ENCODE assay signal across 24 mouse cellular contexts in the genomic region with DNA sequence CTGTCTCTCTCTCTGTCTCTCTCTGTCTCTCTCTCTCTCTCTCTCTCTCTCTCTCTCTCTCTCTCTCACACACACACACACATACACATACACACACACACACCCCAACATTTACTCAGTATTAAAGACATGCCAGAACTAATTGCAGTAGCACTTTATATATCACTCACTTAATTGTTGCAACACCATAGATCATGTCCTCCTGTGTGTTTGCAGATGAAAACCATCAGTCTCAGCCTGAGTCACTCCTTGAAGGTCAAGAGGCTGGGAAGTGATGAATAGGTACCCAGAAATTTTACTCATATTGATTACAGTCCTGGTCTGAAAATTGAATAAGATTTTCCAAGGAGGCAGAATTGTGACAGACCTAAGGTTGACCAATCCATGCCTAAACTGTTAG.
DNase-seq lines count a peak whose midpoint lies in the region; ATAC-seq and TF ChIP-seq lines count a peak whose summit lies in the region.
"Had no signal": no experiment of that assay in that cellular context is flagged by ENCODE, and none has a peak within 500 bp of the region (broad histone marks: within the 10 kb centered on the region; RNA-seq: fewer than 3 reads in every experiment).

No protein-coding gene starts in this region.

- no peak overlapping the region for H3K4me2 ChIP-seq in lung, embryonic 15.5 days
- no peak overlapping the region for H3K4me2 ChIP-seq in intestine, postnatal 0 days (replicated peaks; ENCODE audit: low read depth)
- H3K4me2 ChIP-seq in forebrain, embryonic 15.5 days (replicated peaks) = no peak overlapping the region
- H3K4me2 ChIP-seq: embryonic facial prominence, embryonic 13.5 days; forebrain, embryonic 12.5 days; hindbrain, embryonic 12.5 days; hindbrain, embryonic 15.5 days had no signal

- in situ Hi-C loops in Patski (cut with MboI; ENCODE audit: low pct_unique_long_range_greater_than_20kb) = no loop called here

- POLR2A ChIA-PET in Patski (lab: Charles Lee) = no interaction called here

- CTCF ChIA-PET in Patski (lab: Charles Lee) = interaction anchor here (1.9 kb wide), 1 partner anchor 10 kb away, joined by 5 read pairs; no protein-coding TSS in a partner anchor

- H3K4me3 ChIP-seq in lung, embryonic 15.5 days = no peak overlapping the region
- no peak overlapping the region for H3K4me3 ChIP-seq in intestine, postnatal 0 days (ENCODE audit: low read depth, low read length)
- H3K4me3 ChIP-seq in forebrain, embryonic 15.5 days = no peak overlapping the region
- H3K4me3 ChIP-seq in gastrocnemius, adult 2 months = no peak overlapping the region
- H3K4me3 ChIP-seq: embryonic facial prominence, embryonic 10.5 days; embryonic facial prominence, embryonic 13.5 days; erythroblast, embryonic 14.5 days; forebrain, embryonic 12.5 days; hindbrain, embryonic 12.5 days; hindbrain, embryonic 15.5 days had no signal

- TF ChIP-seq CTCF in Patski (IDR thresholded peaks at IDR 0.05) = no peak
- no peak for TF ChIP-seq CTCF in intestine, postnatal 0 days (IDR thresholded peaks at IDR 0.05; ENCODE audit: low read depth)
- TF ChIP-seq CTCF in gastrocnemius, adult 2 months (IDR thresholded peaks at IDR 0.05) = no peak

- no peak overlapping the region for H3K9ac ChIP-seq in lung, embryonic 15.5 days
- H3K9ac ChIP-seq in intestine, postnatal 0 days (ENCODE audit: low read depth, low read length) = no peak overlapping the region
- no peak overlapping the region for H3K9ac ChIP-seq in forebrain, embryonic 15.5 days (replicated peaks)
- H3K9ac ChIP-seq: embryonic facial prominence, embryonic 13.5 days; forebrain, embryonic 12.5 days; hindbrain, embryonic 12.5 days; hindbrain, embryonic 15.5 days had no signal

- no peaks in the 10 kb centered on the region for H3K36me3 ChIP-seq in lung, embryonic 15.5 days
- no peaks in the 10 kb centered on the region for H3K36me3 ChIP-seq in intestine, postnatal 0 days (ENCODE audit: control insufficient read depth, insufficient read depth)
- H3K36me3 ChIP-seq in forebrain, embryonic 15.5 days = no peaks in the 10 kb centered on the region
- H3K36me3 ChIP-seq: embryonic facial prominence, embryonic 10.5 days; embryonic facial prominence, embryonic 13.5 days; forebrain, embryonic 12.5 days; hindbrain, embryonic 12.5 days; hindbrain, embryonic 15.5 days had no signal

- intact Hi-C loops in gastrocnemius, adult 2 months (cut with DNase I) = no loop called here

- H3K27me3 ChIP-seq in lung, embryonic 15.5 days = no peaks in the 10 kb centered on the region
- H3K27me3 ChIP-seq in Patski = no peaks in the 10 kb centered on the region
- no peaks in the 10 kb centered on the region for H3K27me3 ChIP-seq in intestine, postnatal 0 days (replicated peaks; ENCODE audit: control insufficient read depth, insufficient read depth, low read length)
- no peaks in the 10 kb centered on the region for H3K27me3 ChIP-seq in forebrain, embryonic 15.5 days
- H3K27me3 ChIP-seq: embryonic facial prominence, embryonic 13.5 days; forebrain, embryonic 12.5 days; hindbrain, embryonic 12.5 days; hindbrain, embryonic 15.5 days had no signal

- ATAC-seq in lung, embryonic 15.5 days (ENCODE audit: borderline replicate concordance, extremely low read depth, low FRiP score, low TSS enrichment) = peak; percentile 59; the same call in 1 of the 2 replicates
- ATAC-seq in Patski = peak; percentile 31
- no peak for ATAC-seq in intestine, postnatal 0 days
- no peak for ATAC-seq in forebrain, embryonic 15.5 days (replicated peaks)
- ATAC-seq: forebrain, embryonic 16.5 days had no signal

- no peak for DNase-seq in lung, postnatal 4 days
- DNase-seq in Patski (ENCODE audit: low read depth, low spot score) = no peak
- peak; percentile 35 for DNase-seq in lung, postnatal 10 days
- DNase-seq in lung, postnatal 36 days = peak; percentile 45
- DNase-seq in gastrocnemius, adult 2 months = no peak
- DNase-seq: adrenal gland, adult 2 months; adrenal gland, postnatal 14 days; cerebellum, adult 11-12 months; cerebellum, adult 8-10 months; cerebellum, postnatal 10 days; cerebellum, postnatal 36 days; embryo, embryonic 11 days; gastrocnemius, postnatal 25 days; heart, adult 18-20 months had no signal

- H3K4me1 ChIP-seq in lung, embryonic 15.5 days = no peaks in the 10 kb centered on the region
- 0 out of 2 replicates have a peak, but pooled peaks cover 2% of the 10 kb centered on the region for H3K4me1 ChIP-seq in intestine, postnatal 0 days (replicated peaks; ENCODE audit: control insufficient read depth, insufficient read depth, low read length)
- H3K4me1 ChIP-seq in forebrain, embryonic 15.5 days = no peaks in the 10 kb centered on the region
- H3K4me1 ChIP-seq: embryonic facial prominence, embryonic 10.5 days; embryonic facial prominence, embryonic 13.5 days; forebrain, embryonic 12.5 days; hindbrain, embryonic 12.5 days; hindbrain, embryonic 15.5 days had no signal

- H3K9me3 ChIP-seq in lung, embryonic 15.5 days = no peaks in the 10 kb centered on the region
- no peaks in the 10 kb centered on the region for H3K9me3 ChIP-seq in intestine, postnatal 0 days (ENCODE audit: control insufficient read depth)
- no peaks in the 10 kb centered on the region for H3K9me3 ChIP-seq in forebrain, embryonic 15.5 days
- H3K9me3 ChIP-seq: embryonic facial prominence, embryonic 10.5 days; embryonic facial prominence, embryonic 13.5 days; forebrain, embryonic 12.5 days; hindbrain, embryonic 12.5 days; hindbrain, embryonic 15.5 days had no signal

- H3K27ac ChIP-seq in lung, embryonic 15.5 days = no peak overlapping the region
- no peak overlapping the region for H3K27ac ChIP-seq in intestine, postnatal 0 days (ENCODE audit: low read depth, low read length)
- H3K27ac ChIP-seq in forebrain, embryonic 15.5 days (replicated peaks) = no peak overlapping the region
- no peak overlapping the region for H3K27ac ChIP-seq in gastrocnemius, adult 2 months
- H3K27ac ChIP-seq: embryonic facial prominence, embryonic 10.5 days; embryonic facial prominence, embryonic 13.5 days; forebrain, embryonic 12.5 days; hindbrain, embryonic 12.5 days; hindbrain, embryonic 15.5 days had no signal

Comparison
In these comparisons a context has a peak if more than half of its experiments do, and no peak if none do; other contexts are left out.
1. DNase-seq: peak in lung, postnatal 10 days (single experiment) and lung, postnatal 36 days (single experiment); none in lung, postnatal 4 days (0 of 2), Patski (single experiment) and gastrocnemius, adult 2 months (single experiment).
2. ATAC-seq: peak in lung, embryonic 15.5 days (single experiment) and Patski (single experiment); none in intestine, postnatal 0 days (single experiment) and forebrain, embryonic 15.5 days (single experiment).